In the genomic region with DNA sequence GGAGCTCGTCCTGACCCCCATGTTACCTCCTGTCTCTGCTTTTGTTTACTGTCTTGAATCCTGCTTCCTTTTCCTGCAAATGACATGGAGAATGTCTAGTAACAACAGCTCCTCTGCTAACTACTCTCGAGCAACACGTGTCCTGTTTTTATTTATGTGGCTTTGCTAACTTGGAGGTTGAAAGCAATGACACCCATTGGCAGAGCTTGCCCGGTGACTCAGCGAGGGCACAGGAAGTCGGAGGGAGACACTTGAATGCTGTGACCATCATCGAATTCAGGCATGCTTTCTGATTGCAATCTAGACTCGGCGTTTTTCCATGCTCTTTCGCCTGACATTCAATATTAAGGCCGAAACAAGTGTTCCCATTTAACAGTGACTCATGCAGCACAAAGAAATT, we compare ENCODE assay signal across 9 mouse cellular contexts.
DNase-seq lines count a peak whose midpoint lies in the region; ATAC-seq and TF ChIP-seq lines count a peak whose summit lies in the region.
"Had no signal": no experiment of that assay in that cellular context is flagged by ENCODE, and none has a peak within 500 bp of the region (broad histone marks: within the 10 kb centered on the region; RNA-seq: fewer than 3 reads in every experiment).

No protein-coding gene starts in this region.

- H3K36me3 ChIP-seq in heart, embryonic 14.5 days (ENCODE audit: control insufficient read depth, insufficient read depth, low read length) = no peaks in the 10 kb centered on the region
- H3K36me3 ChIP-seq in kidney, adult 2 months (ENCODE audit: control insufficient read depth, insufficient read depth, low read length) = no peaks in the 10 kb centered on the region
- H3K36me3 ChIP-seq in hindbrain, embryonic 13.5 days = no peaks in the 10 kb centered on the region
- H3K36me3 ChIP-seq: forebrain, embryonic 10.5 days; midbrain, embryonic 12.5 days had no signal

- H3K4me3 ChIP-seq in heart, embryonic 14.5 days (ENCODE audit: control insufficient read depth in 1 of 2, insufficient read depth in 1 of 2, low read depth in 1 of 2, low read length in 2 of 2) = no peak overlapping the region
- H3K4me3 ChIP-seq in kidney, adult 2 months (ENCODE audit: insufficient read depth, low read depth, low read length) = no peak overlapping the region
- H3K4me3 ChIP-seq in hindbrain, embryonic 13.5 days = no peak overlapping the region
- H3K4me3 ChIP-seq: forebrain, embryonic 10.5 days; midbrain, embryonic 12.5 days had no signal

- H3K4me1 ChIP-seq in heart, embryonic 14.5 days (ENCODE audit: control insufficient read depth in 2 of 2, insufficient read depth in 2 of 2, low read length in 2 of 2) = peaks cover 0 to 12% of the 10 kb centered on the region in 2 experiments; a peak in 2 of 4 replicates
- H3K4me1 ChIP-seq in kidney, adult 2 months (ENCODE audit: control insufficient read depth, insufficient read depth, low read length) = no peaks in the 10 kb centered on the region
- H3K4me1 ChIP-seq in hindbrain, embryonic 13.5 days (replicated peaks) = 0 out of 2 replicates have a peak, but pooled peaks cover 5% of the 10 kb centered on the region
- H3K4me1 ChIP-seq: midbrain, embryonic 12.5 days had no signal

- H3K9me3 ChIP-seq in heart, embryonic 14.5 days (ENCODE audit: control insufficient read depth, low read length) = no peaks in the 10 kb centered on the region
- no peaks in the 10 kb centered on the region for H3K9me3 ChIP-seq in hindbrain, embryonic 13.5 days
- H3K9me3 ChIP-seq: forebrain, embryonic 10.5 days; midbrain, embryonic 12.5 days had no signal

- TF ChIP-seq CTCF in kidney, adult 2 months (conservative IDR thresholded peaks at IDR 0.05; ENCODE audit: insufficient read depth, insufficient read length, low read depth, low read length) = no peak

- TF ChIP-seq POLR2A in kidney, adult 2 months (IDR thresholded peaks at IDR 0.05; ENCODE audit: low read depth, low read length) = no peak

- no peaks in the 10 kb centered on the region for H3K27me3 ChIP-seq in heart, embryonic 14.5 days (ENCODE audit: control insufficient read depth, insufficient read depth, low read length)
- H3K27me3 ChIP-seq in kidney, adult 2 months (replicated peaks; ENCODE audit: control insufficient read depth, insufficient read depth, low read length) = no peaks in the 10 kb centered on the region
- peaks cover 21% of the 10 kb centered on the region; the same call in 1 of the 2 replicates for H3K27me3 ChIP-seq in hindbrain, embryonic 13.5 days

- ATAC-seq in heart, embryonic 14.5 days (ENCODE audit: insufficient number of reproducible peaks, insufficient read depth, low FRiP score, low read depth) = no peak
- ATAC-seq in hindbrain, embryonic 13.5 days (ENCODE audit: low FRiP score) = no peak
- no peak for ATAC-seq in cerebellum, adult (ENCODE audit: insufficient number of reproducible peaks, low FRiP score, low TSS enrichment)

- no peak overlapping the region for H3K9ac ChIP-seq in heart, embryonic 14.5 days (ENCODE audit: low read length)
- no peak overlapping the region for H3K9ac ChIP-seq in hindbrain, embryonic 13.5 days
- H3K9ac ChIP-seq: midbrain, embryonic 12.5 days had no signal

- WGBS in heart, embryonic 14.5 days = 58% methylated on average over 11 of the region's 11 CpGs
- WGBS in kidney, adult 2 months = 32% methylated on average over 11 of the region's 11 CpGs
- WGBS in hindbrain, embryonic 13.5 days = 82% methylated on average over 11 of the region's 11 CpGs

- DNase-seq in heart, adult 8-10 months (ENCODE audit: low spot score) = no peak
- DNase-seq in adrenal gland, adult 2 months = peak; percentile 79
- DNase-seq in kidney, adult 2 months = peak; percentile 74
- DNase-seq in lung, postnatal 36 days = peak; percentile 39

- H3K4me2 ChIP-seq in heart, embryonic 14.5 days (ENCODE audit: low read length) = no peak overlapping the region
- H3K4me2 ChIP-seq in hindbrain, embryonic 13.5 days = no peak overlapping the region
- H3K4me2 ChIP-seq: midbrain, embryonic 12.5 days had no signal

- H3K27ac ChIP-seq in heart, embryonic 14.5 days (replicated peaks in 1 of 2; ENCODE audit: control insufficient read depth in 1 of 2, insufficient read depth in 1 of 2, low read depth in 2 of 2, low read length in 2 of 2) = peak overlapping the region; percentile 15 to 16; a peak in 1 of 4 replicates
- H3K27ac ChIP-seq in kidney, adult 2 months (ENCODE audit: insufficient read depth, low read depth, low read length) = 0 out of 2 replicates have a peak overlapping the region, but pooled peaks have one; percentile 13
- no peak overlapping the region for H3K27ac ChIP-seq in hindbrain, embryonic 13.5 days
- H3K27ac ChIP-seq: forebrain, embryonic 10.5 days; midbrain, embryonic 12.5 days had no signal
